Mouse (Mus musculus): ENCODE measurements around the gene Crocc2.

GRCm38 (mm10) chr1:93161921-93162320 lies 6.6 kb upstream of the Crocc2 start:
- TF ChIP-seq CTCF (IDR thresholded peaks at IDR 0.05; ENCODE audit: low read depth) (no peak), EP300 (IDR thresholded peaks at IDR 0.05; ENCODE audit: low read depth) (no peak)

All from heart, postnatal 0 days (tissue).